Mouse (Mus musculus): ENCODE measurements around the gene Csnk2b.
"Not testable (repeated sequence)": the region's sequence is repeated elsewhere in the genome, so short reads cannot be mapped to it uniquely, and the experiment has no call there.

The Csnk2b gene

DNA sequence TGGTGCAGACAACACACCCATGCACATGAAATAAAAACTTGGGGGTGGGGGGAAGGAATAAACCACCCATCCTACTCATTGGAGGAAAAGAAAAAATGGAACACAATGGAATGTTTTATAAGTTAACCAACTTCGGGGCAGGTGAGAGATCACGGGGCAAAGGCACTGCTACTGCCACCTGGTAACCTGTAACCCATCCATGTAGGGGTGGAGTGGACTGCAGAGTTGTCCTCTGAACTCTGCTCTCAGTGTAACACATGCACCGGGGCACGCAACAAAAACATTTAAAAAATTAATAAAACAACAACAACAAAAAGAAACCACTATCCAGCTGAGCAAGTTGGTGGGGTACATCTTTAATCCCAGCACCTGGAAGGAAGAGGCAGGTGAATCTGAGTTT lies 30.3 kb upstream of the Csnk2b start:
- DNase-seq: no peak

DNA sequence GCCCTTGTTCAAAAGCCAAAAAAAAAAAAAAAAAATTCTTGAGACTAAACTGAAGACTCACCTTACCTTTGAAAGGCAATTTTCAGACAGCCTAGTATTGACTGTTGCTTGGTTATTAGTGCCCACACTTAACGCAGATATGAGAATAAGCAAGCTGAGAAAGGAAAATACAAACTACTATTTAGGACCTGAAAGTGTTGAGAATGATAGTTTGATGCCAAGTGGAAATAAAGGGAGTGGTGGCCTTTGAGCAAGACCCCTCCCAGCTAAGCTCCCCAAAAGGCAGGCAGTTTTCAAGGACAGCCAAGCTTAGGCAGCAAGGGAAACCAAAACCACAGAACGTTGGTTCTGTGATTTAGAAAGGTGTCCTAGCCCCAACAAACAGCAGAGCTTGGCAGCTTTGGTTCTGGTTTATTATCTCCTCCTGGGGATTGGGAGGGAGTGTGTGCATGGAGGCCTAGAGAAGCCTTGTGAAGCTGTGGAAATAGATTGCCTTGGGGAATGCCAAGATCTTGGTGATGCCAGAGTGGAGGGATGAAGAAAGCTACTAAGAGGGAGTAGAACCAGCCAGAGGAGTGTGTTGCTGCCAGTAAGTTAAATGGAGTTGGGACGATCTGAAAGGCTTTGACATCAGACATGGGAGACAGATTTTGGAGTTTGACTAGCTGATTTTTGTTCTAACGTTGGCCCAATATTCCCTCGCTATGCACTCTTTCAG lies 26.2 kb upstream of the Csnk2b start:
- DNase-seq: no peak

DNA sequence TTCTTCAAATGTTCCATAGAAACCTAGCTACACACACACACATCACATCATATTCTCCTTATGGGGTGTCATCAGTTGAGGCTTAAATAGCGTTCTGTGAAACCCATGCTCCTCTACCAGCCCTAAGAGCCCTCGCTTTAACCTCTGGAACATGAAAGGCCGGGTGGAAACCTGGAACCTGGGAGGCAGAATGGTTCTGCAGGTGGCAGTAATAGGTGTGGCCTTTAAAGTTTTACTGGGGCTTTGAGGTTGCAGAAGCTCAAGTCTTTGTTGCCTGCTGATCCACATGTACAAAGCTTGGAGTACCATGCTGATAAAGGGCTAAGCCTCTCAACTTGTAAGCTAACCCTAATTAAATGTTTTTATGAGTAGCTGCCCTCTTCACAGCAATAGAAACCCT lies 25.5 kb upstream of the Csnk2b start:
- DNase-seq: no peak

DNA sequence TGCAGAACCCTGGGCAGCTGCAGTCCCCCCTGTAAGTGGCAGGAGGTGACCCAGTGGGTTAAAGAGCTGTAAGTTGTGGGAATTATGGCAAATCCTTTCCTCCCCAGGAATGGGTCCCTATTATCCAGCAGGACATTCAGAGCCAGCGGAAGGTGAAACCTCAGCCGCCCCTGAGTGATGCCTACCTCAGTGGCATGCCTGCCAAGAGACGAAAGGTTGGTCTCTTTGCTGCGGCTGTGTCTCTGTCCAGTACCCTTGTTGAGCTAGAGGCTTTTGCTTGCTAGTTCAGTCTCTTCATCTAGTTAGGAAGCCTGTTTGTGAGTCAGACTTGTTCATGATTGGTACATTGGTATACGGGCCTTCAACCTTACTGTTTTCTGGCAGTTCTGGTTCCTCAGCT lies 24.3 kb upstream of the Csnk2b start:
- DNase-seq: no peak

DNA sequence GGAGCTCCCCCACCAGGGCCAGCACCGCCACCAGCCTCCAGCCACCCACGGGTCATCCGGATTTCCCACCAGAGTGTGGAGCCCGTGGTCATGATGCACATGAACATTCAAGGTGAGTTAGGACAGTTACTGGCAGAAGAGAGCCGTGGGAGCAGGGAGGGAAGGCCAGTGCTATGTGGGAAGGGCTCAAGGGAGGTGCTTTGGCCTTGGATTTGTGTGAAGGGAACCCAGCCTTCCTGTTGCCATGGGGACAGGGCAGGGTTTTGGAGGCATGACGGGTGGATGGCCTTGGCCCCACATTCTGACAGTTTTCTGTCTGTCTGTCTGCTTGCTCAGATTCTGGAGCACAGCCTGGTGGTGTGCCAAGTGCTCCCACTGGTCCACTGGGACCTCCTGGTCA lies 20.1 kb upstream of the Csnk2b start:
- no peak for DNase-seq

DNA sequence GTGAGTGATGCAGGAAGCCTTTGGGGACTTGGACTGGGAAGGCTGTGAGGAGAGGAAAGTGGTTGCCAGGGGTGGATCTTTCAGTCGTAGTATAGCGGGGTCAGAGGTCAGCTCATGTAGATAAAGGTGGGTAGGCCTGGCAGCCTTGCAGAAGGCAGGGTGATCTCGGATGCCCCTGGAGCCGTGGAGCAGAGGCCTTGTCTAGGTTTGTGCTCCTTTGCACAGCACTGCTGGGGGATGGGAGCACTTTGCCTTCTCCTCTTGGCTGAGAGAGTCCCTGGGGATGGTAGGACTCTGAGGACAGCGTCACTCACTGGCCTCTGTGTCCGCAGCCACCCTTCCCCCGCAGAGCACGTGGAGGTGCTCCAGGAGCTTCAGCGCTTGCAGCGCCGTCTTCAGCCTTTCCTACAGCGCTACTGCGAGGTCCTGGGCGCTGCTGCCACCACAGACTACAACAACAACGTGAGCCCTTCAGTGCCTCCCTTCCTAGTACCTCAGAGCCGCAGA lies 18.7 kb upstream of the Csnk2b start:
- no peak for DNase-seq

DNA sequence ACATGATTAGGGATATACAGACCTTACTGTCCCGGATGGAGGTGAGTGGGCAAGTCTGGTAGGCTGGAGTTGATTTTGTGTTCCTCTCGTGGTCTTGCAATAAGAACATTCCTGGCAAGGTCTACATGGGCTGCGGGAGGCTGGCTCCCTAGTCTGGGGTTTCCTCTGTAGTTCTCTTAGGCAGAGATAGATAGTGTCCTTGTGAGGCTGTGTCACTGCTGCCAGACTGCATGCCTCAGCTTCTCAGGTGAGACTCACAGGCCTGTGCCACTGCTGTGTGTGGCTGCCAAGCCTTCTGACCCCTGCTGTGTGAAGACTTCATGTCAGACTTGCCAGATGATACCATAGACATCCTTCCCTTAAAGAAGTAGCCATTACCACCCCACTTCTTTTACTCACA lies 17.4 kb upstream of the Csnk2b start:
- no peak for DNase-seq

DNA sequence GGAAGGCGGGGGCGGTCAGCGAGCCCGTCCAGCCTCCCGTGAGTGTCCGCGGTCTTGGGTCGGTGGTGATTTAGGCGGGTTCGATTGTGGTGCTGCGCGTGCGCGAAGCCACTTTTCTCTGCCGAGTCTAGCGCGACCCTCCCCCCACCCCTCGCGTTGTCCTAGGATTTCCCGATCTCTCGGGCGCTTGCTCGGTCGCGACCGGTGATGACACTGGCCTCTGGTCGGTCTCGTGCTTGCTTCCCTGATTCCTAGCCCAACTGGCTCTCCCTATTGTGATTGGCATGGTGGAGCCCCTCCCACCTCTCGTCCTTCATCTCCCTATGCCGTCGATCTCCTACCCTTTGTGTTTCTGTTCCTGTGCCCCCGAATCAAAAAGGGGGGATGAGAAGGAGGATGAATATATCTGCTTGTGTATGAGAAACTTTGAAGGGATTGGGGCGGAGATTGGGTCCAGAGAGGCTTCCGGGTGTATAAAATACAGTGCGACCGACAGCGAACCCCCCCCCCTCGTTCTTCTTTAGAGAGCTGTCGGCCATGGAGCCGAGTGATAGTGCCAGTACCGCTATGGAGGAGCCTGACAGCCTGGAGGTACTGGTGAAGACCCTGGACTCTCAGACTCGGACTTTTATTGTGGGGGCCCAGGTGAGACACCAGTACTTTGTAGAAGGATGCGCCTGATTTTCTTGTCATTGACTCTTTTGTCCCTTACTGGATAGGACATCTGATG lies 13.9 kb upstream of the Csnk2b start:
- no peak for DNase-seq

DNA sequence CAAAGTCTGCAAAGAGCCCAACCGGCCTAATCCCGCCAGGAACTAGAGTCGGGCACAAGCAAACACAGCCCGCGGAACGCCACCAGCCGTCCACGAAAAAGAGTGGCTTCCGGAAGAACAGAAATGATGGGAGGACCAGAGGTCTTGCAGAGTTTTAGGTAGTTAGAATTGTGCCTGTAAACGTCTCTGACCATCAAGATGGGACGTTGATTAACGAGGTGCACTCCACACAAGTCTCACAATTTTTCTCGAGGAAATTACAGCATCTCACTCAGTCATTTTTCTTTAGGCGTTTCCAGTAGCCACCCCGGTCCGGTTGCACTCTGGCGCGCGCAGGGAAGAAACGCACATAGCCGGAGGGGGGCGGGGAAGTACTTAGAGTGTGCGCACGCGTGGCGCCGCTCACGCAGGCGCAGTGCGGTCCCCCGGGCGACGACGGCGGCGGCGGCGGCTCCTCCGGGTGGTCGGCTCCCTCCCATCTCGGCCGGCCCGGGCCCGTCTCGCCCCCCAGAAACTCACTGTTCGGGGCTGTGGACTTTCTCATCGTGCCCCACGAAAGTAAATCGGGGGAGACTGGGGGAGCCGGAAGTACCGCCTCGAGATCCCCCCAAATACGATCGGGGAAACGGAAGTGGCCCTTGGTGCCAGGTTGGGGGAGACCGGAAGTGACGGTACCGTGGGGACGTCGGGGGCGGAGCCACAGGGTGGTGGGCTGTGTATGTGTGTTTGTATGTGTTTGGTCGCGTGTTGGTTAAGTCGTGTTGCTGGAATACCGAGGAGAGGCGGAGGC lies 13.1 kb upstream of the Csnk2b start, which contains the start of gene Bag6:
TSS of gene Bag6 (plus strand) at position 378 of the 790 bp plus-strand sequence.
- DNase-seq: peak; percentile 94

DNA sequence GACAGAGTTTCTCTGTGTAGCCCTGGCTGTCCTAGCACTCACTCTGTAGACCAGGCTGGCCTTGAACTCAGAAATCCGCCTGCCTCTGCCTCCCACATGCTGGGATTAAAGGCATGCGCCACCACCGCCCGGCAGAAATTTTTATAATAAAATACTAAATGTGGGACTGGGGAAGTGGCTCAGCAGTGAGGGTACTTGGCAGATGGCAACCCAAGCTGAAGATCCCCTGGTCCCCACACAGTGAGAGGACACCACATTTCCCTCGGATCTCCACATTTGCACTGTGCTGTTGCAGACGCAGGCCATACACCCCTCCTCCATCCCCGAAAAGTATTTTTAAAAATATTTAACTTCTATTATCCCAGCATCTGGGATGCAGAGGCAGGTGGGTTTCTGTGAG lies 11.7 kb upstream of the Csnk2b start:
- no peak for DNase-seq

DNA sequence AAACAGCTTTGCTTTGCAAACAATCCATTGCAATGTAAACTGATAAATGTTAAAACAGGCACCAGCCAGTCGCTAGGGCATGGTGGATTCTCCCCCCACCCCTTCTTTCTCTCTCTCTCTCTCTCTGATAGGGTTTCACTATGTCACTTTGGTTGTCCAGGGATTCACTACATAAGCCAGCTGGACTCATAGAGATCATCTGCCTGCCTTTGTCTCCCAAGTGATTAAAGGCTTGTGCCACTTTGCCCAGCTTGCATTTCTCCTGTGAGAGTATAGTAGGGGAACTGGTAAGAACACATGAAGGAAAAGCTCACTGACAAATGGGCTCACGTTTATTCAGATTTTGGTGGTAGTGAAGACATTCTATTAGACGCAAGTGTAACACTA lies 10.3 kb upstream of the Csnk2b start:
- DNase-seq: no peak

DNA sequence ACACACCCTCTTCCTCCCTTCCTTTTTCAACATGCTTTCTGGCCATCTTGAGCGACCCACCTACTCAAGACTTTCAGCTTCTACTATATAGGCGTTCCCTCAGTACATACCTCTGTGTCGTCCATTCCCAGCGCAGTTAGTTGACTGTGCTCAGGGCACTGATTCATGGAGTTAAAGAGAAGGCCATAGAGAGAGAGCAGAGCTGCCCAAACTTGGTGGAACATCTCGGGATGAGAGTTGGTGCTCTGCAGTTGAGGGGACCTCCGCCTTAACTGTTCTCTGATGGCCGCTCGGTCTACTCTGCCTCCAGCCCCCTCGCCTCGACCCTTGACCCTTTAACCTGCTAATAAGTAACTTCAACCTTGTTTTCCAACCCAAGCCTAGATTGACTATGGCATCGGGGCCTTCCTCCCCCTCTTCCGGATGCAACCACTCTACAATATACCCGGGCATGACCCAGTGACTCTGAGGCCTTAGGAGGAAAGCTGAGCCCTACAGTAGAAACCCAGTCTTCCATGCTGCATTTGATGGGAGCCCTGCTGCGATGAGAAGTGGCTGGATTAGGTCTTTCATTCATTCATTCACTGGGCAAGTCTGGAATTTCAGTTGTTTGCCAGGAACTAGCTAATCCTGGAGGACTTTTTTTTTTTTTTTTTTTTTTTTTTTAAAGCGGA lies 9.8 kb upstream of the Csnk2b start, which contains the start of gene Apom:
TSS of gene Apom (minus strand) at position 551 of the 674 bp plus-strand sequence.
- no peak for DNase-seq

DNA sequence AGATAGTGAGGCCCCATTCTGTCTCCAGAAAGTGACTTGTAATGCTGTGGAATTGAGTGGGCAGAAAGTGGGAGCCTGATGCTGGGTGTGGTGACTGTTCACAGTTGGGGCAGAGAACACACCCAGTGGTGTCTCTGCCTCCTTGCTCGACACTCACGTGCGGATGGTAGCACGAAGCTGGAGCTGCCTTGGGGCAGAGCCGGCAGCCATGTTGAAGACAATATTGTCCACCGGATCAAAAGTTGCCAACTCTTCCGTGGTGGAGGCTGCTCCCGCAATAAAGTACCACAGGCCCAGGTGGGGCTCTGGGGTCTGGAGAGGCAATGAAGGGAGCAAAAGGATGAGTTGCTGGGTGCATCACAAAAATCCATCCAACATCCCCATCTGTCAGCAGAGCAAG lies 9.2 kb upstream of the Csnk2b start:
- DNase-seq: no peak

DNA sequence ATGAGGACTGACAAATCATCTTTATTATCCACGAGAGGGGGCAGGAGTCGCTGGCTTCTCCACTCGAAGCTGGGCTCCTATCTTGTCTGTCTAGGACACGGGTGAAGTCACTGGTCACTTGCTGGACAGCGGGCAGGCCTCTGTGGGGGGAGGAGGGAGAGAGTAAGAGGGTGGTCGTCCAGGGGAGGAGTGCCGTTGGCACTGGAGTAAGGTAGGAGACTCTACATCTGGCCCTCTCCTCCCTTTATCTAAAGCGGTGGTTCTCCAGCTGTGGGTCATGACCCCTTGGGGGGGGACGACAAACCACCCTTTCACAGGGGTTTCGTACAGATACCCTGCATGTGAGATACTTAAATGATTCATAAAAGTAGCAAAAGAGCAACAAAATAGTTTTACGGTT lies 7.1 kb upstream of the Csnk2b start:
- DNase-seq: no peak

DNA sequence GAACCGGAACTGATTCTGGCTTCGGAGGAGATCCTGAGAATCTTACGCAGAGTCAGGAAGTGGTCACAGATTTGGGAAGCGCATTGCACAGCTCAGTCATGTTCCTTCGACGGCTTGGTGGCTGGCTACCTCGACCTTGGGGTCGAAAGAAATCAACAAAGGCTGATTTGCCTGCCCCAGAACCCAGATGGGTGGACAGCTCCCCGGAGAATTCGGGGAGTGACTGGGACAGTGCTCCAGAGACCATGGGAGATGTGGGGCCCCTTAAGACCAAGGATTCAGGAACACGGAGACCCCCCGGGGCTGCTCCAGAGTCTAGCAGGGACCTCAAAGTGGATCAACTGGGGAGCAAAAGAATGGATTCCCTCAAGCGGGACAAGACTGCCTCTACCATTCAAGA lies 5.2 kb upstream of the Csnk2b start:
- no peak for DNase-seq

DNA sequence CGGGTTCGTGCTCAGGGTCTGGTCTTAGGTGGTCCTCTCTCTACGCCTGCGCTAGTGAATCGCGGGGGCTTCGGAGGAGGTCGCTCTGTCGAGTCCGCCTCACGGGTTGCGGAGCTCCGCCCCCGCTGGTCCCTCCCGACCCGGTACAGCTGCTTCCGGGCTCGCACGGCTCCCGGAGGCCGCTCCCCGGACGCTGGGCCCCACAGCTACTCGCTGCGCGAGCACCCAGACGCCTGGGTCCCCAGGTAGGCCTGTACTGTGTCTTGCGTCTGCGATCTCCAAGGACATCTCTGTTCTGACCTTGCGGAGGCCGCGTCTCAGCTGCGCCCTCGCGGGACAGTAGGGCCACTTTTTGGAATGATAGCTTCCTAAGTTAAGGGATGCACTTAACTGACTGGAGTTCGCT lies 4.4 kb upstream of the Csnk2b start, which contains the start of gene D17H6S53E:
TSS of gene D17H6S53E (plus strand) at position 168 of the 406 bp plus-strand sequence.
- DNase-seq: peak; percentile 63

DNA sequence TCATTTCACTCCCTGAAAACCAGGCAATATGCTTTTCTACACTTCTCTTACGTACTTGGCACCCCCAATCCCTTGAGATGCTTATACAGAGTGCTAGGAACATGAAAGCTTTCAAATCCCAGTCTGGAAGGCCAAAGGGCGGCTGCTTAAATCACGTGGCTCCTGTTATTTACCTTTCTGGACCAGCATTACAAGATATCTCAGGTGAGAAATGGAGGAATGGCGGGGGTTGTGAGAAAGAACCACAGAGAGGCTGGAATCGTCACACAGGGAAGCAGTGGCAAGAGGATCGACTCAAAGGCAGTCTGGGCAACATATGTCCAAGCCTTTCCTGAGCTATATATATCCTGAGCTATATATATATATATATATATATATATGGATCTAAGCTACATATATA lies 3.7 kb upstream of the Csnk2b start:
- no peak for DNase-seq

DNA sequence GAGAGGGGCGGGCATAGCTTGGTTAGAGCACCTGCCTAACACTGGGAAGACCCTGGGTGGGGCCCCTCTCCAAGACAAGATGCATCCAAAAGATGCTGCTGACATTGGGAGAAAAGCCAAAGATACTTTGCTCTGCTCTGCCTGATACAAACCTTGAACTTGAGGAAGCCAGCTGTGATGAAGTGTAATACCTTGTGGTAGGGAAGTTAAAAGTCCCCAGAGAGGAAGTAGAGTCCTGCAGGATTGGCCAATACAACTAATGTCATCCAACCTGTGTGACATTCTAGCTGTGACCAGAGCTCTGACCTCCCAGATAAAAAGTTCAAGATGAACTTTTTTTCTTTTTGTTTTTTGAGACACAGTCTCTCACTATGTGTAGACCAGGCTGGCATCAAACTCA lies 3.2 kb upstream of the Csnk2b start:
- no peak for DNase-seq

DNA sequence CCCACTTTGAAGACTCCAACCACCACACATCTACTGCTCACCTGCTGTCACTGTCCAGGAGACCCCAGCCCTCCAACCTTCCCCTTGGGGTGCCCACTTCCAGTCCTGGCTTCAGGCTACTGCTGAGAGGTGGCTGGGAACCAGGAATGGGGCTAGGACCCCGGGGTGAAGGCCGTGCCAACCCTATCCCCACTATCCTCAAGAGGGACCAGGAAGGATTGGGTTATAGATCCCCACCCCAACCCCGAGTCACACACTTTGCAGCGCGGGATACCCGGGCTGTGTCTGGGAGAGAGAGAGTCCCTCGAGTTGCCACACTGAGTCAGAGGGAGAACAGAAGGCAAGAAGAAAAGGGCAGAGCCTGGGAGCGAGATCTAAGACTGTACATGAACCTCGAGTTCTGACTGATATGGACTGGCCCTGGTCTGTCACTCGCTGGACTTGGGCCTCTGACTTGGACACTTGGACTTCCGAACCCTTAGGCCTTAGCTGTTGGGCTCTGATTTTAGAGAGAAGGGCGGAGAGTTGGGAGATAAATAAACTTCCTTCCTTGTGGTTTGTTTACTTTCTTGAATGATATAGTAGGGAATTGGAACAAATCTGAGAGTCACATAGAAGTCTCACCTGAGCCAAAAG lies 2.5 kb upstream of the Csnk2b start:
- DNase-seq: not testable (repeated sequence)

DNA sequence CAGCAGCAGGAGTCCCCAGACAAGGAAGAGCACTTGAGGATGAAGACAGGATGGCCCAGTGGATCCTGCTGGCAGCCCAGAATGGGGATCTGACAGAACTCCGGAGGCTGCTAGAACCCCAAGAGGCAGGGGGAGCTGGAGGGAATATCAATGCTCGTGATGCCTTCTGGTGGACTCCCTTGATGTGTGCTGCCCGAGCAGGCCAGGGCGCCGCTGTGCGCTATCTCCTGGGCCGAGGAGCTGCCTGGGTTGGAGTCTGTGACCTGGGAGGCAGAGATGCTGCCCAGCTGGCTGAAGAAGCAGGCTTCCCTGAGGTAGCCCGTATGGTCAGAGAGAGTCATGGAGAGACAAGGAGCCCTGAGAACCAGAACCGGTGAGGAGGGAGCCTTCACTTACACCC lies 1.4 kb upstream of the Csnk2b start:
- not testable (repeated sequence) for DNase-seq

DNA sequence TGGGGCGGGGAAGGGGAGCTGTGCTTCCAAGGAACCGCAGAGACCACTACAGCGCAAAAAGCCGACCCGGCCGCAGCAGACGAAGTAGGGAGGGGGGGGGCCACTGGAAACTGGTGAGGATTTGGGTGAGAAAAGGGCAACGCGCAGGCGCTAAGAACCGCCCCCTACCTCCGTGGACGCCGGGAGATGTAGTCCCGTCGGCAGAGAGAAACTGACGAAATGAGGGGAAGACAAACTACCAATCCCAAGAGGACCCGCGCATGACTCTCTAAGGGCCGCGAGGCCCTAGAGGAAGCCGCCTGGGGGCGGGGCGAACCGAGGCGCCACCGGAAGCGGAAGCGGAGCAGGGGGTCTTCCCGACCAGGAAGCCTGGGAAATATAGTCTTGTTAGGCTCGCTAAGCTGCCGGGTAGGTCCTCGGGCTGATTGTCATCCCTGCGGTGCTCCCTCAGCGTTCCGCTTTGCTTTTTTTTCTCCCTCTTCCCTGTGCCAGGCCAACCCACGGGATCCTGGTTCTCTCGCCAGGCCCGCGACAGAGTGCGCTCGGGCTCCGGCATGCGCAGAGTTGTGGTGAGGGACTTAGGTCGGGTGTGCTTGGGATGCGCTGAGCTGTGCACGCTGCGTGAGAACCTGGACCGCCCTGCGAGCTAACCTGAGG lies 582 bp downstream of the Csnk2b start, which contains the start of gene Gpank1:
TSS of gene Gpank1 (plus strand) at position 313 of the 657 bp plus-strand sequence.
- peak; percentile 99 for DNase-seq

DNA sequence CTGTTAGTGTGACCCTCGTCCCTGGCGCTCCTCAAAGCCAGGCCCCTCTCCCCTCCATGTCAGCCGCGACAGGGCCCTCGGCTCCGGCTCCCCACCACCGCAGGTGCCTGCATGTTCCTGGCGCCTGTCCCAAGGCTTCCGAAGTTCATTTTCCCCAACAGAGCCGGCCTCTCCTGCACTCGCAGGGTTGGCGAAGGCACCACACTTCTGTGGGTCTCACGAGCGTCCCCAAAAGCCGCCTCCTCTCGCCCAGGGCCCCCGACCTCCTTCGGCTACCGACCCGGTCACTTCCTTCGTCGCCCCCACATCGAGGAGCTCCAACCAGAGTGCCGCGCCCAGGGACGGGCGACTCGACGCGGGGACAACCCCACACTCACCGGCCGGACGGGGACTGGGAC lies 1.1 kb downstream of the Csnk2b start:
- DNase-seq: no peak

Measured in layer of hippocampus, adult 9-11 months (tissue).